Mouse (Mus musculus): Measurements from ENCODE around the gene Olfr141.

Gene Olfr141

DNA sequence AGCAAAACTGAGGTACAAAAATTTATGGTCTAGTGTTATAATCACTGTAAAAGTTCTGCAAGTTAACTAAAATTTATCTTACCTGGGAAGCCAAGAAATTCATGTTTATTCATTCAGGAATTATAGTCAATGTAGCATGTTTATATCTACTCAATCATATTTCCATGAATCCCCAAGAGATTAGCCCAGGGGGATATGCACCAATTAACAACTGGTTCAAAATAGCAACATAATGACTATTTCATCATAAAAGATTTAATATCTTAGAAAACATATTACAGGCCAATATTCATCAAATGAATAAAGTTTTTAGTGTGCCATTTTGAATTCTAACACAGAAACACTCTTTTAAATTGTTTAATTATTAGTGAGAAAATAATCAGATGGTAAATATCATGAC lies at the start of gene Olfr141:
Gene Olfr141, minus strand, starts transcription at position 101 of the 400 bp plus-strand sequence.
- in situ Hi-C loops (cut with MseI, MboI) = no loop called here

DNA sequence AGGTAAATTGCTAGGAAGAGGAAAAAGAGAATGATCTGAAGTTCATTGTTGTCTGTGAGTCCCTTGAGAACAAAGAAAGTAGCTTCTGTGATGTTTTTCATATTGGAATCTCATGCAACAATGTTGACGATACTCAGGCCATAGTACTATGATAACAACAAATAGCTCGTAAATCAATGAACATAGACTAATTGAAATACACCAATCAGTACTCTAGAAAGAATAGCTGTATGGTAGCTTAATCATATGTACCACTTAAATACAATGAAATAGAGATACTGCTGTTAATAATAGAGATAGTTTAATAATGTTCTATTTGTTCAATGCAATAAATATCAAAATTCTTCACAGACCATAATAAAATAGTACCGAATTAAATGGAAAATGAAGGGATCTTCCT lies 41.8 kb upstream of the Olfr141 start, which contains the start of gene Olfr1095:
Gene Olfr1095, minus strand, starts transcription at position 101 of the 400 bp plus-strand sequence.
- in situ Hi-C loops (cut with MseI, MboI) = no loop called here

DNA sequence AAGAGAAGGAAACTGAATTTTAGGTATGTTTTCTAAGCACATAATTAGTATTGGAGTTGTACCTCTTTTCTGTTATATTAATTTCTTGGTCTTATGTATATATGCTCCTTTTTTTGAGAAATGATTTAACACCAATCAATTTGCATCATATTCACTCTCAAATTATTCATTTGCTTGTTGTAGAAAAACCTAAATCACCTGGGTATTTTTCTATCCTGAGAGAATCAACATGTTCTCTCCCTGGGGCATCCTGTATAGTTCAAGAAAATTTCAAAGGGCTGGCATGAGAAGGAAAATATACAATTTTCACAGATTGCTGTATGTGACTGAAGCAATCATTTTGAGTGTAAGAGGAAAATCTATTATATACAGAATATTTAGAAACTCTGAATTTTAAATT lies 14.5 kb upstream of the Olfr141 start, which contains the start of gene Olfr1094:
Gene Olfr1094, plus strand, starts transcription at position 301 of the 400 bp plus-strand sequence.
- in situ Hi-C loops (cut with MseI, MboI) = no loop called here

DNA sequence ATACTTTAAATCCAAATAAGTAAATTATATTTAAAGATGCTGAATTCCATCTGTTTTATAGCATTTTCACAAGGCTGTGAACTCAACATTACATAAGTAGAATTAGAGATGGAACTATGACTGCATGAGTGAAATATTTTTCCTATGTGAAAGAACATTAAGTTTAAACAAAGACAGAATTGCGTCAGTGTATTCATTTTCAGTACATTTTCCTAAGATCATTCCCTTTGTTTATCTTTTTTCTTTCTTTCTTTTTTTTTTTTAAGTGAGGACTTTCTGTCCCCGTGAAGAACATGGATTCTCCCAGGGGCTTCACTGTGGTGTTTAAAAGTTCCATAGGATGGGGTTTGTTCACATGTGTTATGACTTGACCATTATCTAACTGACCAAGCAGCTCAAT lies 27.6 kb downstream of the Olfr141 start, which contains the start of gene Olfr1093:
Gene Olfr1093, plus strand, starts transcription at position 301 of the 400 bp plus-strand sequence.
- in situ Hi-C loops (cut with MseI, MboI) = no loop called here

DNA sequence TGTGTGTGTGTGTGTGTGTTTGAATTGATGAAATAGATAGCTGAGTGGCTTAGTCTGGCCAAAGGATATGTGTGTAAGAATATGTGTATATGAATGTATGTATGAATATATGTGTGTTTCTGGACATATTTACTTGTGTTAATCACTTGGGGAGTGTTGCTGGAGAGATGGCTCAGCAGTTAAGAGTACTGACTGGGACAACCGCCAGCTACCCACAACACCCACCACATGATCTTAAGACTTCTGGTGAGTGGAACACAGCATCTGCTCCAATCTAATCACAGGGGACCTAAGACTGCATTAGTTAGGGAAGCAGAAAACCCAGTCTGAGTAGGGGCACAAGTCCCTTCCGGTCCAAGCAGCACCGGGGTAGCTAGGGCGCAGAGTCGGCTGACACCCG lies 48.8 kb downstream of the Olfr141 start:
- in situ Hi-C loops (cut with MseI, MboI) = no loop called here

DNA sequence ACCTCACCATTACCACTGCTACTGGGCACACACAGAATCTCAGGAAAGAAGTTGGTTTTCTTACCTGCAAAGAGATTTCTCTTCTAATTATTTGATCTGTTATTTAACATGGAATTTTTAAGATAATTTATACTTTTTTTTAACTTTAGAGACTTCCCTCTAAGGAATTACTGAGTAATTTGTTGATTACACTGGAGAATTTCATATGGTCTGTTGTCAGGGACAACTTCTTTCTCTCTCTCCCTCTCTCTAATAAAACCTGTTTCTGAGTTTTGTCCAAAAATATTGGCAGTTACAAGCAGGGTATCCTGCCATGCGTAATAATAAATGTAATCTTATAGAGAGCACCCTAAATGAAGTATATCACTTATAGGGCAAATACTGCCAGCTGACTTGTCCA lies 50.9 kb downstream of the Olfr141 start, which contains the start of gene Olfr1090:
Gene Olfr1090, minus strand, starts transcription at position 101 of the 400 bp plus-strand sequence.
- in situ Hi-C loops (cut with MseI, MboI) = no loop called here
